Mouse (Mus musculus): ENCODE measurements around the gene Hoxd9. TPM values are rescaled to one million over a fixed set of nuclear protein-coding genes. Genes with fewer than 3 reads are reported as not detected.

Hoxd9 gene
- polyA plus RNA-seq, 1 experiment from 2014 or later: 3.9 TPM

DNA sequence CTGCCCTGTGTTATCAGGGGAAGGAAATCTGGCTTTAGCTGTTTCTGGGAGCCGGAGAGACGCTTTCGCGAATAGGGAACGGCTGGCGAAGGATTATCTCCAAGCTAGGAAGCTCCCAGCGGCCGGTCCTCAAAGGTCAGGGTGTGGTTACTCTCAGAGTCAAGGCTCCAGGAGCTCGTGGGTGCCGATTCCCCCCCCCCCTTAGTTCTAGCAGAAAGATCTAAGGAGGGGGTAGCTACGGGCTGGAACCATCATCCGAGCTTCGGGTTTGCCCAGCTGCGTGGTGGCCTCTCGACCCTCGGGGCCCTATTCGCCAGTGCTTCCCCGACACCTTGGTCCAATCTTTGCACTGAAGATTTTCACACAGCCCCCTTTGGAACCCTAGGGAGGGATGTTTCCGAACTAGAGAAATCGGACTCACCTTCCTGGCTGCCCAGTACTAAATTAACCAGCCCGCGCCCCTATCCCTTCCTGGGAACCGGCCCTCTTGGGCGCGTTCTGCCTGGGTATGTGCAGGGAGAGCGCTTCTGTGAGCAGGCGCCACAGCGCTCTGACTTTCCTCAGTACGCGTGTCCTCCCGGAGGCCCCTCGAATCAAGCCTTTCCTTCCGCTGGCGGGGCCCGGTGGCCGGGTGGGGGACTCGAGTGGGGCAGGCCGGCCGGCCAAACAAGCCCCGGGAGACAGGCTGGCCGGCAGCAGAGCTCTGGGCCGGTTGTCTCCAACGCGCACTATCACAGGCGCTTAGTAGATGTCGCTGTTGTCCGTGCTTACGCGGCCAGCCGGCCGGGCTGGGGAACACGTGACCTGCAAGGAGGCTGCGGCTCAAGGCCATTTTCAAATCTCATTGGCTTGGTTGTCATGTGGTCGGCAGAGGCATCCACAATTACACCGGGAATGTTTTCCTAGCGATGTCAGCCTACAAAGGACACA is 6.2 kb upstream of the Hoxd9 start, which contains the start of gene Hoxd10:
TSS of gene Hoxd10 (plus strand) at position 903 of the 930 bp plus-strand sequence.
- Histone ChIP-seq H3K4me2 (ENCODE audit: low read length) (peak within 1 kb of the TSS; percentile 41), H3K9ac (ENCODE audit: low read length) (peak within 1 kb of the TSS; percentile 53), H3K9me3 (ENCODE audit: control insufficient read depth, low read length) (no peaks in the 10 kb centered on the region), H3K27ac (ENCODE audit: low read depth) (peak within 1 kb of the TSS; percentile 57), H3K36me3 (ENCODE audit: control insufficient read depth, insufficient read depth, low read length) (no peaks in the 10 kb centered on the region), H3K4me3 (ENCODE audit: low read depth, low read length) (peak within 1 kb of the TSS; percentile 30), H3K27me3 (replicated peaks; ENCODE audit: control insufficient read depth, insufficient read depth, low read length) (peaks cover 100% of the 10 kb centered on the region), H3K4me1 (replicated peaks; ENCODE audit: control insufficient read depth, insufficient read depth, low read length) (no peaks in the 10 kb centered on the region)
- DNase-seq (ENCODE audit: low spot score) (no peak), ATAC-seq (replicated peaks; ENCODE audit: low FRiP score, low TSS enrichment, low read depth) (peak; percentile 75)
- WGBS: 2% methylated on average over 56 of the region's 56 CpGs

DNA sequence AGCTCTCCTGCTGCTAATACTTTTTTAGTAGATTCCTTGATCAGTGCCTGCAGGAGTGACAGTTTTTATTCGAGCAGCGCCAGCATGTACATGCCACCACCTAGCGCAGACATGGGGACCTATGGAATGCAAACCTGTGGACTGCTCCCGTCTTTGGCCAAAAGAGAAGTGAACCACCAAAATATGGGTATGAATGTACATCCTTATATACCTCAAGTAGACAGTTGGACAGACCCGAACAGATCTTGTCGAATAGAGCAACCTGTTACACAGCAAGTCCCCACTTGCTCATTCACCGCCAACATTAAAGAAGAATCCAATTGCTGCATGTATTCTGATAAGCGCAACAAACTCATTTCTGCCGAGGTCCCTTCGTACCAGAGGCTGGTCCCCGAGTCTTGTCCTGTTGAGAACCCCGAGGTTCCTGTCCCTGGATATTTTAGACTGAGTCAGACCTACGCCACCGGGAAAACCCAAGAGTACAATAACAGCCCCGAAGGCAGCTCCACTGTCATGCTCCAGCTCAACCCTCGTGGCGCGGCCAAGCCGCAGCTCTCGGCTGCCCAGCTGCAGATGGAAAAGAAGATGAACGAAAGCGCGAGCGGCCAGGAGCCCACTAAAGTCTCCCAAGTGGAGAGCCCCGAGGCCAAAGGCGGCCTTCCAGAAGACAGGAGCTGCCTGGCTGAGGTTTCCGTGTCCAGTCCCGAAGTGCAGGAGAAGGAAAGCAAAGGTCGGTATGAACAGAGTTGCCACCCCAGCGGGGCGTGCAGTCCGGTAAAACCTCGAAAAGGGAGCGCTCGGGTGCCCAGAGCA is 5.3 kb upstream of the Hoxd9 start:
- peak overlapping the region; percentile 41 for H3K4me2 ChIP-seq (ENCODE audit: low read length)
- ATAC-seq (replicated peaks; ENCODE audit: low FRiP score, low TSS enrichment, low read depth): no peak
- no peaks in the 10 kb centered on the region for H3K4me1 ChIP-seq (replicated peaks; ENCODE audit: control insufficient read depth, insufficient read depth, low read length)
- H3K27me3 ChIP-seq (replicated peaks; ENCODE audit: control insufficient read depth, insufficient read depth, low read length): peaks cover 100% of the 10 kb centered on the region
- 6% methylated on average over 35 of the region's 35 CpGs for WGBS
- DNase-seq (ENCODE audit: low spot score): no peak
- no peaks in the 10 kb centered on the region for H3K9me3 ChIP-seq (ENCODE audit: control insufficient read depth, low read length)
- no peaks in the 10 kb centered on the region for H3K36me3 ChIP-seq (ENCODE audit: control insufficient read depth, insufficient read depth, low read length)
- H3K27ac ChIP-seq (ENCODE audit: low read depth): peak overlapping the region; percentile 57
- peak overlapping the region; percentile 30 for H3K4me3 ChIP-seq (ENCODE audit: low read depth, low read length)
- H3K9ac ChIP-seq (ENCODE audit: low read length): peak overlapping the region; percentile 53

DNA sequence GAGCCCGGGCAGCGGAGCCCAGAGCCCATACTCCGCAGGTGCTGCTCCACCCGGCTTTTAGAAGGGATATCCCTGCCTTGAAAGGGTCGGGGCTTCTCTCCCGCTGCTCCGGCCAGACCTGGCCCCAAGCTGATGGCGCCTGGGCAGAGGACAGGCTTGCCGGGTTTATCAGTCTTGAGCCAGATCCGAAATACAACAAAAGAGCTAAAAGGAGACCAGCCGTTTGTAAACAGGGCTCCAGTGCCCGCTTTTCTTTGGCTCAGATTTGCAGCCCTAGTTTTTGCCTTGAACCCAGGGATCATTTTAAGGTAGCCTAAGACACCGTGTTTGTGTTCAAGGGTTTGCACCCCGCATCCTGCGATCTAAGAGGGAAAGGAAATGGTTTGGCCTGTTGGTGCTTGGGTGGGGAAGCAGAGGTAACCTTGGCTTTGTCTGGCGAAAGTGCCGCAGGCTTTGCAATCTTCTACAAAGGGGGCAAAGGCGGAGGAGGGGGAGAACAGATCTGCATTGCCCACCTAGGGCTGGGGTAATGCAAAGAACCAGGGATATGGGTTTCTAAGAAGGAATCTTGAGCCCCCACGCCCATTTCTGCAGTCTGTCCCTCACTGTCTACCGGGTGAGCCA is 4.6 kb upstream of the Hoxd9 start:
- no peaks in the 10 kb centered on the region for H3K36me3 ChIP-seq (ENCODE audit: control insufficient read depth, insufficient read depth, low read length)
- DNase-seq (ENCODE audit: low spot score) (no peak), ATAC-seq (replicated peaks; ENCODE audit: low FRiP score, low TSS enrichment, low read depth) (no peak)
- H3K9me3 ChIP-seq (ENCODE audit: control insufficient read depth, low read length): no peaks in the 10 kb centered on the region
- no peaks in the 10 kb centered on the region for H3K4me1 ChIP-seq (replicated peaks; ENCODE audit: control insufficient read depth, insufficient read depth, low read length)
- peak overlapping the region; percentile 53 for H3K9ac ChIP-seq (ENCODE audit: low read length)
- 6% methylated on average over 20 of the region's 20 CpGs for WGBS
- peak overlapping the region; percentile 57 for H3K27ac ChIP-seq (ENCODE audit: low read depth)
- H3K4me2 ChIP-seq (ENCODE audit: low read length): peak overlapping the region; percentile 41
- H3K4me3 ChIP-seq (ENCODE audit: low read depth, low read length): peak overlapping the region; percentile 30
- H3K27me3 ChIP-seq (replicated peaks; ENCODE audit: control insufficient read depth, insufficient read depth, low read length): peaks cover 100% of the 10 kb centered on the region

DNA sequence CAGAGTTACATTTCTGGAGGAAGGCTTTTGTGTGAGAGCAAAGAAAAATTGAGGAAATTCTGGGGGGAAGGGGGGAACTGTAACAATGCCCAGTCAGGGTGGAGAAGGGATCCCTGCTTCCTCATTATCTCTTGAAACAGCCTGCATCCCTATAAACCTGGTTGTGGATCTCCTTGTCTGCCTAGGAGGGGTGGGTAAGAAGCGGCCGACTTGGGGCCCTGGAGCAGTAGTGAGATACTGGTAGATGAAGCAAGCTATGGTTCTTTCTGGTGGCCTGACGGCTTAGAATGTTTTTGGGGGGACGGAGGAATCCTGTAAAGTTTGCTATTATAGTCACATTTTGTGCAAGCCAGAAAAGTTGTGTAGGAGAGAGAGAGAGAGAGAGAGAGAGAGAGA is 4.1 kb upstream of the Hoxd9 start:
- 12% methylated on average over 4 of the region's 4 CpGs for WGBS
- no peak for ATAC-seq (replicated peaks; ENCODE audit: low FRiP score, low TSS enrichment, low read depth)
- H3K27ac ChIP-seq (ENCODE audit: low read depth): peak overlapping the region; percentile 57; the same call in 1 of the 2 replicates
- DNase-seq (ENCODE audit: low spot score): no peak
- H3K36me3 ChIP-seq (ENCODE audit: control insufficient read depth, insufficient read depth, low read length): no peaks in the 10 kb centered on the region
- peak overlapping the region; percentile 30 for H3K4me3 ChIP-seq (ENCODE audit: low read depth, low read length)
- H3K4me2 ChIP-seq (ENCODE audit: low read length): peak overlapping the region; percentile 41; the same call in 1 of the 2 replicates
- H3K9ac ChIP-seq (ENCODE audit: low read length): peak overlapping the region; percentile 53
- H3K27me3 ChIP-seq (replicated peaks; ENCODE audit: control insufficient read depth, insufficient read depth, low read length): peaks cover 100% of the 10 kb centered on the region
- H3K9me3 ChIP-seq (ENCODE audit: control insufficient read depth, low read length): no peaks in the 10 kb centered on the region
- H3K4me1 ChIP-seq (replicated peaks; ENCODE audit: control insufficient read depth, insufficient read depth, low read length): no peaks in the 10 kb centered on the region

DNA sequence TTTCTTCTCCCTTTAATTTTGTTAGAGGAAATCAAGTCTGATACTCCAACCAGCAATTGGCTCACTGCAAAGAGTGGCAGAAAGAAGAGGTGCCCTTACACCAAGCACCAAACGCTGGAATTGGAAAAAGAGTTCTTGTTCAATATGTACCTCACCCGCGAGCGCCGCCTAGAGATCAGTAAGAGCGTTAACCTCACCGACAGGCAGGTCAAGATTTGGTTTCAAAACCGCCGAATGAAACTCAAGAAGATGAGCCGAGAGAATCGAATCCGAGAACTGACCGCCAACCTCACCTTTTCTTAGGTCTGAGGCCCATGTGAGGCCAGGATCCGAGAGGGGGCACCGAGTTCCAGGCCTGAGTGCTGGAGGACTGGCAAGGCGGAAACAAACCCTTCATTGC is 3.5 kb upstream of the Hoxd9 start:
- H3K4me2 ChIP-seq (ENCODE audit: low read length): peak overlapping the region; percentile 16; the same call in 1 of the 2 replicates
- H3K36me3 ChIP-seq (ENCODE audit: control insufficient read depth, insufficient read depth, low read length): no peaks in the 10 kb centered on the region
- DNase-seq (ENCODE audit: low spot score) (peak; percentile 77), ATAC-seq (replicated peaks; ENCODE audit: low FRiP score, low TSS enrichment, low read depth) (no peak)
- H3K27me3 ChIP-seq (replicated peaks; ENCODE audit: control insufficient read depth, insufficient read depth, low read length): peaks cover 100% of the 10 kb centered on the region
- peak overlapping the region; percentile 30 for H3K4me3 ChIP-seq (ENCODE audit: low read depth, low read length)
- no peaks in the 10 kb centered on the region for H3K9me3 ChIP-seq (ENCODE audit: control insufficient read depth, low read length)
- 4% methylated on average over 16 of the region's 16 CpGs for WGBS
- no peak overlapping the region for H3K9ac ChIP-seq (ENCODE audit: low read length)
- no peaks in the 10 kb centered on the region for H3K4me1 ChIP-seq (replicated peaks; ENCODE audit: control insufficient read depth, insufficient read depth, low read length)
- peak overlapping the region; percentile 57; the same call in 1 of the 2 replicates for H3K27ac ChIP-seq (ENCODE audit: low read depth)

DNA sequence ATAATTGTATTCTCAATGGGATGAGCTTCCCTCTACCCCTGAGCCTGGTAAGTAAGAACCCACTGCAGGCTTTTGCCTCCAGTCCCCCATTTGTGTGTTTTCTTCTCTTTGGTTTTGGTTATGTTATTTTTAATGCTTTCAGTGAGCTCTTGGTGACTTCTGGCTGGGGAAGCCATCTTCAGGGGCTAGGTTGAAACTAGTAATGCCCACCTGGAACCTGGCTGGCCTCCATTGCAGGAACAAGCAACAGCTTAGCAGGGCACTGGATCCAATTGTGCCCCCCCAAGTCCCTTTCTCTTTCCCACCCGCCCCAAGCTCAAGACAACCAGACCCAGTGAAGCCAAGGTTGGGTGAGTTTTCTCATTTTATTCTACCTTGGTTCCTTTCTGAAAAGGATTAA is 2.1 kb upstream of the Hoxd9 start:
- Histone ChIP-seq H3K4me2 (ENCODE audit: low read length) (peak overlapping the region; percentile 51; the same call in 1 of the 2 replicates), H3K4me1 (replicated peaks; ENCODE audit: control insufficient read depth, insufficient read depth, low read length) (no peaks in the 10 kb centered on the region), H3K27ac (ENCODE audit: low read depth) (peak overlapping the region; percentile 76; the same call in 1 of the 2 replicates), H3K27me3 (replicated peaks; ENCODE audit: control insufficient read depth, insufficient read depth, low read length) (peaks cover 100% of the 10 kb centered on the region), H3K36me3 (ENCODE audit: control insufficient read depth, insufficient read depth, low read length) (no peaks in the 10 kb centered on the region), H3K9ac (ENCODE audit: low read length) (peak overlapping the region; percentile 2; the same call in 1 of the 2 replicates), H3K4me3 (ENCODE audit: low read depth, low read length) (peak overlapping the region; percentile 30; the same call in 1 of the 2 replicates), H3K9me3 (ENCODE audit: control insufficient read depth, low read length) (no peaks in the 10 kb centered on the region)
- 13% methylated on average over 1 of the region's 1 CpGs for WGBS
- no peak for ATAC-seq (replicated peaks; ENCODE audit: low FRiP score, low TSS enrichment, low read depth)
- peak; percentile 51 for DNase-seq (ENCODE audit: low spot score)

DNA sequence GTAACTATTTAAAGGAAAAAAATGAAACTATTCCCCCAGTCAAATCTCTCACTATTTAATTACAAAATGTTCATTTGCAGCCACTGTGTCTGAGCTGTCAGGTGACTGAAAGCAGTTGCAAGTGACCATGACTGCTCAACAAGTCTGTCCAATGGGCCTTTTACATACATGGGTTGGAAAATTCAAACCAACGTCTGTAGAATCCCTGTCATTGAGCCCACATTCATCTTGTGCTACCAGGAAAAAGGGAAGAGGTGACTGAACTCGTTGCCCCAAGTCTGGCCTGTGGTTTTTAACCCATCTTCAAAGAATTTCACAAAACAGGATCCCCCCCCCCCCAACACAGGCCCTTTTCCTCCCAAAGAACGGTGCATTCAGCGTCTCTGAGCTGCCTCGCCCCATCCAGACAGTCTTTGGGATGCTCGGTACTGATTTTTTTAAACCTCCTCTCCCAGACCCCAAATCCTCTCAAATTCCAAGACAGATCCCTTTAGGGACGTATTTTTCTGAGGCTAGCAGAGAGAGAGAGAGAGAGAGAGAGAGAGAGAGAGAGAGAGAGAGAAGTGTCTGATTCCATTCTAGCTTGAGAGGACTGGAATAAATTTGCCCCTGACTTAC is 1.6 kb upstream of the Hoxd9 start:
- no peaks in the 10 kb centered on the region for H3K9me3 ChIP-seq (ENCODE audit: control insufficient read depth, low read length)
- WGBS: 13% methylated on average over 7 of the region's 7 CpGs
- DNase-seq (ENCODE audit: low spot score): peak; percentile 50
- peak overlapping the region; percentile 76 for H3K27ac ChIP-seq (ENCODE audit: low read depth)
- H3K27me3 ChIP-seq (replicated peaks; ENCODE audit: control insufficient read depth, insufficient read depth, low read length): peaks cover 100% of the 10 kb centered on the region
- H3K4me2 ChIP-seq (ENCODE audit: low read length): peak overlapping the region; percentile 51
- H3K9ac ChIP-seq (ENCODE audit: low read length): peak overlapping the region; percentile 2; the same call in 1 of the 2 replicates
- ATAC-seq (replicated peaks; ENCODE audit: low FRiP score, low TSS enrichment, low read depth): no peak
- no peak overlapping the region for H3K4me3 ChIP-seq (ENCODE audit: low read depth, low read length)
- no peaks in the 10 kb centered on the region for H3K36me3 ChIP-seq (ENCODE audit: control insufficient read depth, insufficient read depth, low read length)
- H3K4me1 ChIP-seq (replicated peaks; ENCODE audit: control insufficient read depth, insufficient read depth, low read length): no peaks in the 10 kb centered on the region
